ENCODE assay signal across 23 mouse cellular contexts in genomic region chr7:99358371-99358770, GRCm38 (mm10). TPM values are rescaled to one million over a fixed set of nuclear protein-coding genes. Genes with fewer than 3 reads are reported as not detected.
DNase-seq lines count a peak whose midpoint lies in the region; ATAC-seq and TF ChIP-seq lines count a peak whose summit lies in the region.
"Had no signal": no experiment of that assay in that cellular context is flagged by ENCODE, and none has a peak within 500 bp of the region (broad histone marks: within the 10 kb centered on the region; RNA-seq: fewer than 3 reads in every experiment).

No protein-coding gene starts in this region.

- no peak overlapping the region for H3K4me2 ChIP-seq in forebrain, embryonic 13.5 days
- no peak overlapping the region for H3K4me2 ChIP-seq in kidney, embryonic 16.5 days (replicated peaks; ENCODE audit: low read depth, low read length)
- no peak overlapping the region for H3K4me2 ChIP-seq in liver, embryonic 11.5 days
- H3K4me2 ChIP-seq: embryonic facial prominence, embryonic 15.5 days; forebrain, embryonic 12.5 days; hindbrain, embryonic 14.5 days had no signal

- peaks cover 5% of the 10 kb centered on the region for H3K9me3 ChIP-seq in forebrain, embryonic 10.5 days
- H3K9me3 ChIP-seq in forebrain, embryonic 13.5 days (replicated peaks), result no peaks in the 10 kb centered on the region
- no peaks in the 10 kb centered on the region for H3K9me3 ChIP-seq in kidney, embryonic 16.5 days (ENCODE audit: low read length)
- peaks cover 3% of the 10 kb centered on the region; the same call in 1 of the 2 replicates for H3K9me3 ChIP-seq in embryonic facial prominence, embryonic 10.5 days
- no peaks in the 10 kb centered on the region for H3K9me3 ChIP-seq in liver, embryonic 11.5 days (ENCODE audit: control insufficient read depth, low read length)
- H3K9me3 ChIP-seq: embryonic facial prominence, embryonic 15.5 days; forebrain, embryonic 12.5 days; heart, embryonic 10.5 days had no signal

- peaks cover 72% of the 10 kb centered on the region for H3K4me1 ChIP-seq in forebrain, embryonic 10.5 days
- H3K4me1 ChIP-seq in forebrain, embryonic 13.5 days, result peaks cover 60% of the 10 kb centered on the region
- peaks cover 26% of the 10 kb centered on the region for H3K4me1 ChIP-seq in kidney, adult 2 months (ENCODE audit: control insufficient read depth, insufficient read depth, low read length)
- peaks cover 57% of the 10 kb centered on the region for H3K4me1 ChIP-seq in kidney, embryonic 16.5 days (ENCODE audit: insufficient read depth, low read length)
- H3K4me1 ChIP-seq in embryonic facial prominence, embryonic 10.5 days, result peaks cover 74% of the 10 kb centered on the region
- peaks cover 22% of the 10 kb centered on the region for H3K4me1 ChIP-seq in liver, embryonic 11.5 days (replicated peaks; ENCODE audit: control insufficient read depth, insufficient read depth, low read length)

- TF ChIP-seq POLR2A in kidney, adult 2 months (IDR thresholded peaks at IDR 0.05; ENCODE audit: low read depth, low read length), result no peak

- no peaks in the 10 kb centered on the region for H3K27me3 ChIP-seq in forebrain, embryonic 10.5 days (ENCODE audit: poor library complexity, severe bottlenecking)
- H3K27me3 ChIP-seq in forebrain, embryonic 13.5 days, result no peaks in the 10 kb centered on the region
- H3K27me3 ChIP-seq in kidney, adult 2 months (replicated peaks; ENCODE audit: control insufficient read depth, insufficient read depth, low read length), result no peaks in the 10 kb centered on the region
- no peaks in the 10 kb centered on the region for H3K27me3 ChIP-seq in kidney, embryonic 16.5 days (ENCODE audit: insufficient read depth, low read length)
- no peaks in the 10 kb centered on the region for H3K27me3 ChIP-seq in embryonic facial prominence, embryonic 10.5 days (replicated peaks; ENCODE audit: low read depth, poor library complexity, severe bottlenecking)
- 0 out of 2 replicates have a peak, but pooled peaks cover under 1% of the 10 kb centered on the region for H3K27me3 ChIP-seq in liver, embryonic 11.5 days (replicated peaks; ENCODE audit: control insufficient read depth, insufficient read depth, low read length)
- H3K27me3 ChIP-seq: embryonic facial prominence, embryonic 15.5 days; forebrain, embryonic 12.5 days had no signal

- no peak overlapping the region for H3K9ac ChIP-seq in forebrain, embryonic 13.5 days
- no peak overlapping the region for H3K9ac ChIP-seq in kidney, embryonic 16.5 days (replicated peaks; ENCODE audit: low read length)
- no peak overlapping the region for H3K9ac ChIP-seq in liver, embryonic 11.5 days (ENCODE audit: low read depth, low read length)
- H3K9ac ChIP-seq: embryonic facial prominence, embryonic 15.5 days; forebrain, embryonic 12.5 days; hindbrain, embryonic 14.5 days had no signal

- no peak for TF ChIP-seq CTCF in kidney, adult 2 months (conservative IDR thresholded peaks at IDR 0.05; ENCODE audit: insufficient read depth, insufficient read length, low read depth, low read length)

- no peaks in the 10 kb centered on the region for H3K36me3 ChIP-seq in forebrain, embryonic 10.5 days (replicated peaks)
- H3K36me3 ChIP-seq in forebrain, embryonic 13.5 days (ENCODE audit: poor library complexity, severe bottlenecking), result no peaks in the 10 kb centered on the region
- no peaks in the 10 kb centered on the region for H3K36me3 ChIP-seq in kidney, adult 2 months (ENCODE audit: control insufficient read depth, insufficient read depth, low read length)
- no peaks in the 10 kb centered on the region for H3K36me3 ChIP-seq in kidney, embryonic 16.5 days (ENCODE audit: insufficient read depth, low read length)
- no peaks in the 10 kb centered on the region for H3K36me3 ChIP-seq in embryonic facial prominence, embryonic 10.5 days (replicated peaks)
- H3K36me3 ChIP-seq in liver, embryonic 11.5 days (ENCODE audit: control insufficient read depth, insufficient read depth, low read length), result no peaks in the 10 kb centered on the region
- H3K36me3 ChIP-seq: embryonic facial prominence, embryonic 15.5 days; forebrain, embryonic 12.5 days; heart, embryonic 10.5 days had no signal

- no peak for DNase-seq in forebrain, embryonic 10.5 days (ENCODE audit: extremely low spot score, low spot score)
- DNase-seq in kidney, adult 2 months, result peak; percentile 53
- DNase-seq in kidney, postnatal 14 days, result peak; percentile 59
- no peak for DNase-seq in kidney, adult 8-10 months
- DNase-seq in embryonic facial prominence, embryonic 10.5 days (ENCODE audit: low spot score), result no peak
- DNase-seq in liver, embryonic 11.5 days (ENCODE audit: low spot score), result no peak
- DNase-seq: adrenal gland, adult 8-10 months; adrenal gland, postnatal 25 days; cerebellum, adult 11-12 months; cerebellum, adult 8-10 months; cerebellum, postnatal 36 days; embryo, embryonic 11 days; gastrocnemius, postnatal 10 days; gastrocnemius, postnatal 36 days; heart, adult 2 months had no signal

- H3K4me3 ChIP-seq in forebrain, embryonic 10.5 days, result no peak overlapping the region
- H3K4me3 ChIP-seq in forebrain, embryonic 13.5 days, result no peak overlapping the region
- no peak overlapping the region for H3K4me3 ChIP-seq in kidney, adult 2 months (ENCODE audit: insufficient read depth, low read depth, low read length)
- no peak overlapping the region for H3K4me3 ChIP-seq in kidney, embryonic 16.5 days (ENCODE audit: low read length)
- H3K4me3 ChIP-seq in embryonic facial prominence, embryonic 10.5 days, result no peak overlapping the region
- H3K4me3 ChIP-seq in liver, embryonic 11.5 days (ENCODE audit: low read depth, low read length), result no peak overlapping the region
- H3K4me3 ChIP-seq: embryonic facial prominence, embryonic 15.5 days; forebrain, embryonic 12.5 days; heart, adult 2 months; heart, embryonic 10.5 days had no signal

- 0 out of 2 replicates have a peak overlapping the region, but pooled peaks have one; percentile 44 for H3K27ac ChIP-seq in forebrain, embryonic 10.5 days
- no peak overlapping the region for H3K27ac ChIP-seq in forebrain, embryonic 13.5 days
- H3K27ac ChIP-seq in kidney, adult 2 months (ENCODE audit: insufficient read depth, low read depth, low read length), result no peak overlapping the region
- H3K27ac ChIP-seq in kidney, embryonic 16.5 days (ENCODE audit: low read length), result no peak overlapping the region
- peak overlapping the region; percentile 48 for H3K27ac ChIP-seq in embryonic facial prominence, embryonic 10.5 days (replicated peaks)
- no peak overlapping the region for H3K27ac ChIP-seq in liver, embryonic 11.5 days (ENCODE audit: low read depth, low read length)
- H3K27ac ChIP-seq: forebrain, embryonic 12.5 days; heart, adult 2 months had no signal

- WGBS in forebrain, embryonic 10.5 days, result 85% methylated on average over 8 of the region's 8 CpGs
- 95% methylated on average over 8 of the region's 8 CpGs for WGBS in forebrain, embryonic 13.5 days
- WGBS in kidney, adult 2 months, result 57% methylated on average over 8 of the region's 8 CpGs
- 88% methylated on average over 8 of the region's 8 CpGs for WGBS in kidney, embryonic 16.5 days
- WGBS in embryonic facial prominence, embryonic 10.5 days, result 88% methylated on average over 8 of the region's 8 CpGs
- 80% methylated on average over 8 of the region's 8 CpGs for WGBS in liver, embryonic 11.5 days

- ATAC-seq in forebrain, embryonic 13.5 days, result no peak
- no peak for ATAC-seq in kidney, embryonic 16.5 days (ENCODE audit: low FRiP score, low TSS enrichment)
- no peak for ATAC-seq in liver, embryonic 11.5 days (replicated peaks; ENCODE audit: low FRiP score)
- ATAC-seq: activated CD4-positive, CD25-positive, alpha-beta regulatory T cell, adult 4 months; forebrain, embryonic 16.5 days had no signal

RNA-seq across cellular contexts. Expression of gene Serpinh1, which starts 5.3 kb away (rescaled TPM):
- polyA plus RNA-seq in forebrain, embryonic 10.5 days (2016; fragmentation: Nextera tagmentation; extraction: Ambion mirVana), result 825 and 923 TPM in 2 replicates
- polyA plus RNA-seq in forebrain, embryonic 13.5 days (2015; fragmentation: Nextera tagmentation; extraction: Ambion mirVana), result 261 and 291 TPM in 2 replicates
- 127 and 150 TPM in 2 replicates for polyA plus RNA-seq in kidney, adult 2 months (2012; rRNA removed)
- polyA plus RNA-seq in kidney, embryonic 16.5 days (2015; fragmentation: Nextera tagmentation; extraction: Ambion mirVana), result 1,752 and 1,857 TPM in 2 replicates
- polyA plus RNA-seq in embryonic facial prominence, embryonic 10.5 days (2016; fragmentation: Nextera tagmentation; extraction: Ambion mirVana), result 1,061 and 1,072 TPM in 2 replicates
- 224 and 232 TPM in 2 replicates for polyA plus RNA-seq in liver, embryonic 11.5 days (2014; fragmentation: Nextera tagmentation; extraction: Ambion mirVana)
- polyA plus RNA-seq: activated CD4-positive, CD25-positive, alpha-beta regulatory T cell, adult 4 months had no signal

RNA-seq across cellular contexts. Expression of gene Gdpd5, which starts 22.8 kb away (rescaled TPM):
- polyA plus RNA-seq in forebrain, embryonic 10.5 days (2016; fragmentation: Nextera tagmentation; extraction: Ambion mirVana), result 12.7 and 15.9 TPM in 2 replicates
- 28.1 and 32.8 TPM in 2 replicates for polyA plus RNA-seq in forebrain, embryonic 13.5 days (2015; fragmentation: Nextera tagmentation; extraction: Ambion mirVana)
- 10.4 and 11.5 TPM in 2 replicates for polyA plus RNA-seq in kidney, adult 2 months (2012; rRNA removed)
- 20.5 TPM in 2 replicates for polyA plus RNA-seq in kidney, embryonic 16.5 days (2015; fragmentation: Nextera tagmentation; extraction: Ambion mirVana)
- polyA plus RNA-seq in embryonic facial prominence, embryonic 10.5 days (2016; fragmentation: Nextera tagmentation; extraction: Ambion mirVana), result 21.4 TPM in 2 replicates
- 5.7 and 7.5 TPM in 2 replicates for polyA plus RNA-seq in liver, embryonic 11.5 days (2014; fragmentation: Nextera tagmentation; extraction: Ambion mirVana)

Comparison
In these comparisons a context has a peak if more than half of its experiments do, and no peak if none do; other contexts are left out.
1. DNase-seq: peak in kidney, adult 2 months (single experiment) and kidney, postnatal 14 days (single experiment); none in forebrain, embryonic 10.5 days (single experiment), kidney, adult 8-10 months (0 of 2), embryonic facial prominence, embryonic 10.5 days (single experiment) and liver, embryonic 11.5 days (single experiment).
2. H3K27ac ChIP-seq: peak in forebrain, embryonic 10.5 days (single experiment) and embryonic facial prominence, embryonic 10.5 days (single experiment); none in forebrain, embryonic 13.5 days (single experiment), kidney, adult 2 months (single experiment), kidney, embryonic 16.5 days (single experiment) and liver, embryonic 11.5 days (single experiment).